Mouse (Mus musculus): ENCODE data around the gene Proca1.
A peak's percentile ranks its signal among the peaks of the same experiment; 100 is the strongest.

Gene Proca1

GRCm38 (mm10) chr11:78231518-78231917 is 38.3 kb downstream of the Proca1 start:
- no peak for DNase-seq (ENCODE audit: low spot score)

- DNase-seq (ENCODE audit: low spot score) = no peak
Observed at GRCm38 (mm10) chr11:78240193-78240857, 47.1 kb downstream of the Proca1 start.

- DNase-seq (ENCODE audit: low spot score) = no peak
Observed at GRCm38 (mm10) chr11:78245261-78245626, 52.1 kb downstream of the Proca1 start.

GRCm38 (mm10) chr11:78245627-78246317 is 52.6 kb downstream of the Proca1 start, which contains the start of the genes Sdf2 and Supt6:
Gene Sdf2, plus strand, starts transcription at chr11:78245746.
Gene Supt6, minus strand, starts transcription at chr11:78245987.
- peak; percentile 97 for DNase-seq (ENCODE audit: low spot score)

GRCm38 (mm10) chr11:78246318-78247011 is 53.3 kb downstream of the Proca1 start:
- DNase-seq (ENCODE audit: low spot score) = no peak

- no peak for DNase-seq (ENCODE audit: low spot score)
Observed at GRCm38 (mm10) chr11:78247012-78247348, 53.8 kb downstream of the Proca1 start.

GRCm38 (mm10) chr11:78247727-78248140 is 54.5 kb downstream of the Proca1 start:
- DNase-seq (ENCODE audit: low spot score) = no peak
